Mouse (Mus musculus) thymus, postnatal 36 days (tissue): ENCODE measurements around the gene Hba-a1.
A peak's percentile ranks its signal among the peaks of the same experiment; 100 is the strongest.
"Not testable (repeated sequence)": the region's sequence is repeated elsewhere in the genome, so short reads cannot be mapped to it uniquely, and the experiment has no call there.

ENCODE experiments used
- DNase-seq, 2 experiments: peaks; one replicate each; pipeline ENCODE4 v3.0.0; 2022; ENCODE audit warnings: mixed read lengths in 2 of 2

Hba-a1 gene

DNA sequence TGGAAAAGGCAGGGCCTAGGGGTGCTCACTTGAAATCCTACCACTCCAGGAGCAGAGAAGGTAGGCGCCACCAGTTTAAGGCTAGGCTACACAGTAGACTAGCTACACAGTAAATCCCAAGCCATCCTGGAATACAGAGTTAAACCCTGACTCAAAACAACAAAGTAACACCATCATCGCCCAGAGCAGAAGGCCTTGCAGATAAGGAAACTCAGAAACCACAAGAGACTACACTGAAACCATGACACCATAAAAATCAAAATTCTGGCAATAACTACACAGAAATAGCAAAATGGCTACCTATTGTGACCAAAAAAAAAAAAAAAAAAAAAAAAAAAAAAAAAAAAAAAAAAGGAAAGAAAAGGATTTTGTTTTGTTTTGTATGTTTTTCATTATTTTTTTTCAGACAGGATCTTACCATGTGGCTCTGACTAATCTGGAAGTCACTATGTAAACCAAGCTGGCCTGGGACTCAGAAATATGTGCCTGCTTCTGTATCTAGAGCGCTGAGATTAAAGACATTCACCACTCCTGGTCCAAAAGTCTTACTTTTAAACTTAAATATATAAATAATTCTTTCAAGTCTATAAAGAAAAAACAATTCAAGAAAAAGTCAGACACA is 18.1 kb upstream of the Hba-a1 start:
- DNase-seq: no peak

DNA sequence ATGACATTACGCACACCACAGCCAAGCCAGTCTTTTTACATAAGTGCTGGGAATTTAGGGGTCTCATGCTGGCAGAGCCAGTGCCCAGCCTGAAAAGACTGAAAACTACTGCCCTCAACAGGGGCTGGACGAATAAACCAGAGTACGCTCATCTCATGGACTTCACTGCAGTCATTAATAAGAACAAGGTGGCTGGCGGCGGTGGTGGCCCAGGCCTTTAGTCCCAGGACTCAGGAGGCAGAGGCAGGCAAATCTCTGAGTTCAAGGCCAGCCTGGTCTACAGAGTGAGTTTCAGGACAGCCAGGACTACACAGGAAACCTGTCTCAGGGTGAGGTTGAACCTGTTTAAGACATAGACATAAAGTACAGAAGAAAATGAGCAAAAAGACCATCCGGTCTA is 17.1 kb upstream of the Hba-a1 start:
- DNase-seq: no peak

DNA sequence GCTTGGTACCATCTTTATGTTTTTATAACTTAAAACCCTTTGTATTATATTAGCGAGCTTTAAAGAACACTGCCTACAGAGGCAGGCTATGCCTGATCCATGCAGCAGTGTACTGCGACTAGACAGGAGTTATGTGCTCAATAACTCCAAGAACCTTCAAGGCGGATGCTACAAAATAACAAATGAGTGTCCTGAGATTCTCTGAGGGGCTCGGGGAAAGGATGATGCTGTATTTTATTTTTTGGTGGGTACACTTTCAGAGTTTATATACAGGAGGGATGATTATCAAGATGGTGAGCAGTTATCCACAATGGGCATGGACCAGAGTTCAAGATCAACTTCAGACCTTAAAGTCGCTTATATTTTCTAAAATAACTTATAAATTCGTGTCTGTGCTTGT is 16.5 kb upstream of the Hba-a1 start:
- DNase-seq: no peak

DNA sequence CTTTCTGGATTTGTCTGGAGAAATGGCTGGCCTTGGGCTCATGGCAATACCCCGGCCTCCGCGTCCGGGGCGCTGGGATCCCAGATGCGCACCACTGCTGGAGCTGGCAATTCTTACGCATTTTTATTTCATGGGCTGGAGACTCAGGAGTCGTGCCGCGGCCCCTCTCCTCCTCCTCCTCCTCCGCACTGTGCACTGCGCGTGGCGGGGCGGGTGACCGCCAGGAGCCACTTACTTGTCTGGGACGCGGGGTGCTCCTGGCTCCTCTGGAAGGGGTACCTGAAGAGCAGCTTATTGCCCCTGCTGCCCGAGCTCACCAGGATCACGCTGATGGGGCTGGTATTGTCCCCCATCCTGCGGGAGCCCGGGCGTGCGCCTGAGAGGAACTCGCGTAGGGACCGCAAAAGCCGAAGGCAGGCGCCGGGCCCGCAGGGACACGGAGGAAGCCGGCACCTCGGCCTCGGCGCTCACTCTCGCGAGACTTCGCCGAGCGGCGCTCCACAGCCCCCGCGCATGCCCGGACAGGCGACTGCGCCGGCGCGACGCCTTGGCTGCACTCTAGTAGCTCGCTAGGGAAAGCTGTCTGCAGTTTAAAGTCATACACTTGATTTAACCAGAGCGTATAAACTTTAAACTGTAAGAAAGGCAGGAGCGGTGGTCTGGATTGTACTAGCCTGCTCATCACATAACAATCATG is 16.0 kb upstream of the Hba-a1 start, which contains the start of gene Nprl3:
Gene Nprl3 (minus strand): TSS at position 520 of the 697 bp plus-strand sequence.
- DNase-seq: peak; percentile 96 to 97

DNA sequence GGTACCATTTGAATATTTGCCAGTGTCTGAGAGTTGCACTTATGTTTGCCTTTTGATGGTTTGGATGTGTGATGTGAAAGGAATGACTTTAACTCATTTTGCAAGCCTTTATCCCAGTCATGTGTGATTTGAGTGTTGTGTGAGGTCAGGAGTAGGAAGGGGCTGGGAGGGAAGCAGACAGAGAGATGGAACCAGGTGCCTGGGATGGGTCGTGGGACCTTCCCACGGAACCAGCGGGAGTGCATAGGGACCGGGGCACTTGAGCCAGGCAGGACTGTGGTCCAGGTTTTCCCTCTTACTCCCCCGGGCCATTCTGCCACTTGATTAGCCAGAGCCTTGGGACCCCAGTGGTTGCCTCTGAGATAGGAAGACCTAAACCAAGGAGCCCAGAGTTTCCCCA is 15.3 kb upstream of the Hba-a1 start:
- DNase-seq: peak; percentile 4 to 24

DNA sequence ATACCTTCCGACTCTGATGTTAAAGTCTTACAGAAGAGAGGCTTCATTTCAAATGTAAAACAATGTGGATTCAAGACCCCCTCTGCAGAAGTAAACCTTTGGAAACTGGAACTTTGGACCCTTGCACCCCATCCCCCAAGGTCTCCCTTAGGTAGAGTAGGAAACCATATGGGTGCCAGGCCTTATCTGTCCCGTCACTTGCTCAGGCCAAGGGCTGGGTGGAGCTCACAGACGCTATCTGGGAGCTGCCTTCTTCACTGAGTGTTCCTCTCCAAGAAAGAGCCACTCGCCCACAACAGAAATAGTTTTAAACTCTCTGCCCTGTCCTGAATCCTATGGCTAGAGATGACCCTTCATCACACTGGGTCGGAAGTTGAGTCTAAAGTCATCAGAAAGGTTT is 14.4 kb upstream of the Hba-a1 start:
- DNase-seq: no peak

DNA sequence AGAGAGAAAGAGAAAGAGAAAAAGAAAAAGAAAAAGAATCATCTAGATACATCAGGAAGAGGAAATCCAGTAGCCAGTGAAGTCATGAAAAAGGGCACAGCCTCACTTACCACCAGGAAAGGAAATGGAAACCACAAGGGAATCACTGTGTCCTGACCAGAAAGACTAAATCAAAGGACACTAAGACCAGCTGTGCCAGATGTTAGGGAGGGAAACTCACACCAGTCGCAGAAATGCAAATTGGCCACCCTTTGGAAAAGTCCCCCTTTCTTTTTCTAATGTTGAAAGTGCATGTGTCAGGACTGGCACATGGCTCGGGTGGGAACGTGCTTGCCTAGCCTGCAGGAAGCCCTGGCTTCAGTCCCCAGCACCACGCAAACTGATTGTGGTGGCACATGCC is 12.1 kb upstream of the Hba-a1 start:
- no peak for DNase-seq

DNA sequence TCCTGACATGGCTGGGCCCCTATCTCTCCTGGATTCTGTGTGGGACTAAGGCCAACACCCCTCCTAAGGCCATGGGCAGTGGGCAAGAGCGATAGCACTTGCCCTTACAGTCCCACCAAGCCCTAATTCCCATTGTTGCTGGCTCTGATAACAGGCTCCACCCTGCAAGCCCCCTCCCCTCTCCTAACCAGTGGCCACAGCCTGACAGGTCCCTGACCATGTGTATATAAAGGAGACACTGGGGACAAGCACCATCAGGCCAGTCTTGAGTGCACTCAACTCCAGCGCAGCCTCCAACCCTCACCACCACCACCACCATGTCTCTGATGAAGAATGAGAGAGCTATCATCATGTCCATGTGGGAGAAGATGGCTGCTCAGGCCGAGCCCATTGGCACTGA is 7.0 kb upstream of the Hba-a1 start, which contains the start of gene Hba-x:
Gene Hba-x (plus strand): TSS at position 54 of the 400 bp plus-strand sequence.
- DNase-seq: no peak

DNA sequence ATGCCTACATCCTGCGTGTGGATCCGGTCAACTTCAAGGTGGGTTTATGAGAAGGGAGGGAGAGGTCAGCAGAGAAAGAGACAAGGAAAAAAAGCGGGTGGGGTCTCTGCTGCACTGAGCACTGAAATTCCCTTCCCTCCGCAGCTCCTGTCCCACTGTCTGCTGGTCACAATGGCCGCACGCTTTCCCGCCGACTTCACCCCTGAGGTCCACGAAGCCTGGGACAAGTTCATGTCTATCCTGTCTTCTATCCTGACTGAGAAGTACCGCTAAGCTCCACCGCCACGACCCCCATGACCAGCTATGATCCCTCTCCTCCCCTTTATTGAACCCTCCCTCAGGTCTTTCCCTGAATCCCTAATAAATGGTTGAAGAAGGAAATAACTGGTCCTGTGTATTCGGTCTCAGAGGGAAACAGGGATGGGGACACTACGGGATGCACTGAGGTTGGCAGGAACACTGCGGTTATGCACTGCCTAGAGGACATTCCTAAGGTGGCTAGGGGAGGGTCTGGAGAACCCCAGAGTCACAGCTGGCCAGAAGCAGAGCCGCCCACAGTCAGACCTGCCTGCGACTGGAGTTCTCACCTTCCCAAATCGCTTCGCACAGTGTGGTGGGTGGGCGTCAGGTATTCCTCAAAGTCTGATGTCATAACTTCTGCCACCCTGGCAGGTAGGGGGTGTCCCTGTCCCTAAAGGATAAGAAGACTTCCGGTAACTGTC is 5.4 kb upstream of the Hba-a1 start:
- DNase-seq: no peak

DNA sequence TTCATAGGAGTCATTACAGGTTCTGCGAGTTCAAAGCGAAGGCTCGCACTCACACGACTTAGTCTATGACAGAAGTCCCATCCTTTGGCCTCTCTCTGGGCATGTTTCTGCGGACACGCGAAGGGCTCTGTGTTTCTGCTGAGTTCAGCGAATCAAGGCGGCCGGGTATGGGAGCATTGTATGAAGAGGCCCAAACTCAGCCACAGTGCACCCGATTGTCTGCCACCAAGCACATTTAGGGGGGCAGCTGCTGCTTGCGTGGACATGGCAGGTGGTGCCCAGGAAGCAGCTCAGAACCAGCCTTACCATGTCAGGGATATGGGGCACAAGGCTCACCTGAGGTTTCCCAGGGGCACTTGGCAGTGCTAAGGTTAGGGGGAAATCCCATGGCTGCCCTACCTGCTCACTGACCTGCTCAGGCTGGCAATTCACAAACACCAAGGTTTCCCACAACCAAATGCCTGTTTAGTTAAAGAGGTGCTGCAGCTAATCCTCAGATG is 4.8 kb upstream of the Hba-a1 start:
- no peak for DNase-seq

DNA sequence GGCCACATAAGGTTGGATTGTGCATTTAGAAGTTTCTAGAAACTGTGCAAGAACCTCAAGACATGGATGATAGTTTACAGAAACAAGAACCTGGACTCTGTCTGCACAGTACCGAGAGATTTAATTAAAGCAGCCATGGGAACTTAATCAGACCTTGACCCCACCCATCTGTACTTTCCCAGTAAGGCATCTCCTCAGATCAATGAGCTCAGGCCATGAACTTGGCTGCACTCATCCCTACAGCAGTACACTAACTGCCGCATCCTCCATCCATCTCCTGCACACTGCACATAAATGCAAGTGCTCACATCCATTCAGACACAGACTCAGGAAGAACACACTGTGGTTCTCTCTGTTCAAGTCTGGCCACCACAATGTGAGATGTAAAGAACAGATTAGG is 2.7 kb upstream of the Hba-a1 start:
- DNase-seq: no peak

DNA sequence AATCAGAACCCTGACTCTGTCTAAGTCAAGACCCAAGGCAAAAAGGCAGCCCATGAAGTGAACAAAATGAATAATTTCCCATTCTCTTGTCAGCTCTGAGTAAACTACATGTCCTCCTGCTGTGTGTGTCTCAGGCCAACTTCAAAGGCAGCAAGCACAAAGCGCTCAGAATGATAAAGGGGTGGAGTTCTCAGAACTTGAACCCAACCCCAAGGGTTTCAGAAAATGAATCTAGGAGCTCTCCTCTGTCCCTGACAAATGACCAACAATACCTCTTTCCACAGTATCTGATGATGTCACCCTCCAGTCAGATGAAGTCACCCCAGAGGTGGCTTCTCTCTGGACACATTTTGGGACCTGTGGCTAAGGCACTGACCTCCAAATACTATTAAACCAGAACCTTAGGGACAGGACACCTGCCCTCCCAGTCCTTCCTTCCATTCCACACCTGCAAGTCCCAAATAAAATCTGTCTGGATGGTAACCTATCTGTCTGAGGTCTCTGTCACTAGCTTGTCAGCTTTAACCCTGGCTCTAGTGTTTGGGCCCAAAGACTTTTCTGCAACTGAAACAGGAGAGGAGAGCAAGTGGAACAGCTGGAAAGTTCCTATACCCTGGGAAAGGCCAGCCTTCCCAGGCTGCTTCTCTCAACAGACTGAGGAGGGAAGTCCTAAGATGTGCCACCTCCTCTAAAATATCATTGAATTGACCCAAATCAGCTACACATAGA is 1.7 kb upstream of the Hba-a1 start:
- no peak for DNase-seq

DNA sequence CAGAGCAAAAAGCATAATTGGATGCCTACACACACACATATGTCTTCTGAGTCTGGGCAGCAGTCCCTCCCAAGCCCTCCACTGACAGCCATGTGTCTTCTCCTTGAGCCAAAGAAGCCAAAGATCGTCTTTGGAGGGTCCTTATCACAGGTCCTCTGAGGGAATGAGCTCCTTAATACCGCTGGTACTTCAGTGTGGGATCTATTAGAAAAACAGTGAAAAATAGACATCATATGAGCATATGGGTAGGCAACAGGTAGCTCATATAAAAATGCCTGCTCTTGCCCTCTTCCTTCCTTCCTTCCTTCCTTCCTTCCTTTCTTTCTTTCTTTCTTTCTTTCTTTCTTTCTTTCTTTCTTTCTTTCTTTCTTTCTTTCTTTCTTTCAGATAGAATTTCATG is 1.3 kb downstream of the Hba-a1 start:
- DNase-seq: not testable (repeated sequence)

DNA sequence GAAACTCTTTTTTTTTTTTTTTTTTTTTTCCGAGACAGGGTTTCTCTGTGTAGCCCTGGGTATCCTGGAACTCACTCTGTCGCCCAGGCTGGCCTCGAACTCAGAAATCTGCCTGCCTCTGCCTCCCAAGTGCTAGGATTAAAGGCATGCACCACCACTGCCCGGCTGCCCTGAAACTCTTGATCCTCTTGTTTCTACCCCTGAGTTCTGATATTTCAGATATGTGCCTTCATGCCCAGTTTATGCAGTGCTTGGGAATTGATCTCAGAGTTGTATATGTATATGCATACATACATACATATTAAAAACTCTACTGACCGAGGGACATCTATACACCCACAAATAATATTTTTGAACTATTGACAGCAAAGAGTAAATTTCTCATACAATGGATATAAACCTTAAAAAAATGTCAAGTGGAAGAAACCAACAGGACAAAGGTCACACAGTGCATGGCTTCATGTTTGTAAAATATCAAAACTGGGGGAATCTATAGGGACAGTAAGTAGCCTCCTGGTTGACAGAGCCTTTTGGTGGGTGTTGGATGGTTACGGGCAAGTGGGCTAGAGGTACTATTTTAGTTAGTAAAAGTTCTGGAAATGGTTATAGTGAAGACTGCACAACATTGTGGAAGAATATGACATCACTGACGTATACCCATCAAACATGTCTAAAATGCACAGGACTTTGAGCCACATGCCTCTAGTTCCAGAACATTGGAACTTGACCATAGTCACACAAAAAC is 1.9 kb downstream of the Hba-a1 start:
- no peak for DNase-seq

DNA sequence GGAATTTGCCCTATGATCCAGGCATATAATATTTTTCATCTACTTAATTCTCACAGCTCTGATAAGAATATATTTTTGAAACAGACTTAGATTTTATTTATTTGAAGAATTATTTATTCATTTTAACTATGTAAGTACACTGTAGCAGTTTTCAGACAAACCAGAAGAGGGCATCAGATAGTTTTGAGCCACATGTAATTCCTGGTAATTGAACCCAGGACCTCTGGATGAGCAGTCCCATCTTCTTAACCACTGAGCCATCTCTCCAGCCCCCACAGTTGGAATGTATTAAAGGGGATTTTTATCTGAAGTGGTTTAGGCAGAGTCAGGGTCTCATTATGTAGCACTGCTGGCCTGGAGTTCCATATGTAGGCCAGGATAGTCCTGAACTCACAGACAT is 2.6 kb downstream of the Hba-a1 start:
- not testable (repeated sequence) for DNase-seq

DNA sequence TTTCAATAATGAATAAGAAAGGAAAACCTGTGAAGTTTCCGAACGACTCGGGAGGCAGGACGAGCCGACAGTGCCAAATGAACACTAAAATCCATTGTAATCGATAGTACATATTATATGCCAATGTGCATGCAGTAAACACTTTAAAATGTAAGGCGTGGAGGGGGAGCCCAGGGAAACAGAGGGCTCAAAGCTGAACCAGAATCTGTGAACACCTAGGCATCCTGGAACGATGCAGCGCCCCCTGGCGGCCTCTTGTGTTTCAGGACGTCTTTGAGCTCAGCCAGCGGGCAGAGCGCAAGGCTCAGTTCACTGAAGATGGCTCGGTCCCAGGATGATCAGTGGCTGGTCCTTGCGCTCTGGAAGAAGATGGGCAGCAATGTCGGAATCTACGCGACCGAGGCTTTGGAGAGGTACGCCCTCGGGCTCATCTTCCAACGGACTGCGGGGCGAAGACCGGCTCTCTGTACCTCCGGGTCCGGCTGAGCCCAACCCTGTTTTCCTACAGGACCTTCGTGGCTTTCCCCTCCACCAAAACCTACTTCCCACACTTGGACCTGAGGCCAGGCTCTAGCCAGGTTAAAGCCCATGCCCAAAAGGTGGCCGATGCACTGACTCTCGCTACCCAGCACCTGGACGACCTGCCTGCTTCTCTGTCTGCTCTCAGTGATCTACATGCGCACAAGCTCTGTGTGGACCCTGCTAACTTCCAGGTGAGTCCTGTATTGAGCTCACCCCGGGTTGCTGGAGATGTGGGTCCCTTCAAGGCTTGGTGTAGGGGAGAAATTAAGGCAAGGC is 3.6 kb downstream of the Hba-a1 start, which contains the start of gene Hbq1b:
Gene Hbq1b (plus strand): TSS at position 271 of the 798 bp plus-strand sequence.
- peak; percentile 71 to 72 for DNase-seq

DNA sequence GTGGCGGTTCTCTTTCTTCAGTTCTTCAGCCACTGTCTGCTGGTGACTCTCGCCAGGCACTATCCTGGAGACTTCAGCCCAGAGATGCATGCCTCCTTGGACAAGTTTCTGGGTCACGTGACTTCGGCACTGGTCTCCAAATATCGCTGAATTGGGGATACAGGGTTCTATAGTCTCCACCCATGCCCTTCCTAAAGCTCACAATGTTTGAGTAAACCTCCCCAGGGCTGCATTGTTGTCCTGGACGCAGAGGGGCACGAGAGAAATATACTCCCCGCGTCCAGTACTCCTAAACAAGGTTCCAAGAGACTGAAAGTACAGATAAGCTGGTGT is 4.1 kb downstream of the Hba-a1 start:
- DNase-seq: no peak

DNA sequence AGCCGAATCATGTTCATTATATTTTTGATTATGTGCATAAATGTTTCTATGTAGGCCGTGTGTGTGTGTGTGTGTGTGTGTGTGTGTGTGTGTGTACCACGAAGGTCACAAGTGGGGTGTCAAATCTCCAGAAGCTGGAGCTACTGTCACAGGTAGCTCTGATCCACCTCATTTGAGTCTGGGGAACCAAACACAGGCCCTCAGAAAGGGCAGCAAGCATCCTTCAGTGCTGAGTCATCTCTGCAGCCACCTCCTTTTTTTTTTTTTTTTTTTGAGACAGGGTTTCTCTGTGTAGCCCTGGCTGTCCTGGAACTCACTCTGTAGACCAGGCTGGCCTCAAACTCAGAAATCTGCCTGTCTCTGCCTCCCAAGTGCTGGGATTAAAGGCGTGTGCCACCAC is 9.5 kb downstream of the Hba-a1 start:
- DNase-seq: not testable (repeated sequence)

DNA sequence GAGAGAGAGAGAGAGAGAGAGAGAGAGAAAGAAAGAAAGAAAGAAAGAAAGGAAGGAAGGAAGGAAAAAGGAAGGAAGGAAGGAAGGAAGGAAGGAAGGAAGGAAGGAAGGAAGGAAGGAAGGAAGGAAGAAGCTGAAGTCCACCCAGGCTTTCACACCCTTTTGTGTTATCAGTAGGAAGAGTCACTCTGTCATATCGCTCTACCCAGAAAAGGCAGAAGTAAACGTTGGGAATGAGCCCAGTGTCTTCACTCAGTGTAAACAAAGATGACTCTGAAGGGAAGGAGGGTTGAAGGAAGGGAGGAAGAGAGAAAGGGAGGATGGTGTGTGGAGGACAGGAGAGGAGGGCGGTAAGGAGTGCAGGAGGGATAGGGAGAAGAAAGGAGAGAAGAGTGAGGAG is 10.2 kb downstream of the Hba-a1 start:
- DNase-seq: not testable (repeated sequence)

DNA sequence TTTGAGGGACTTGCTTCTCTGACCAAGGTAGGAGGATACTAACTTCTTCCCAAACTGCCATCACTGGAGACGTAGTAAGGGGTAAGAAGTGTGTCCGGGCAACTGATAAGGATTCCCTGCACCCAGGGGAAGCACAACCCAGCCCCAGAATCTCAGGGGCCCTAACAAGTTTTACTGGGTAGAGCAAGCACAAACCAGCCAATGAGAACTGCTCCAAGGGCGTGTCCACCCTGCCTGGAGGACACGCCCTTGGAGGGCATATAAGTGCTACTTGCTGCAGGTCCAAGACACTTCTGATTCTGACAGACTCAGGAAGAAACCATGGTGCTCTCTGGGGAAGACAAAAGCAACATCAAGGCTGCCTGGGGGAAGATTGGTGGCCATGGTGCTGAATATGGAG is 12.9 kb downstream of the Hba-a1 start, which contains the start of gene Hba-a2:
Gene Hba-a2 (plus strand): TSS at position 287 of the 400 bp plus-strand sequence.
- DNase-seq: not testable (repeated sequence)

DNA sequence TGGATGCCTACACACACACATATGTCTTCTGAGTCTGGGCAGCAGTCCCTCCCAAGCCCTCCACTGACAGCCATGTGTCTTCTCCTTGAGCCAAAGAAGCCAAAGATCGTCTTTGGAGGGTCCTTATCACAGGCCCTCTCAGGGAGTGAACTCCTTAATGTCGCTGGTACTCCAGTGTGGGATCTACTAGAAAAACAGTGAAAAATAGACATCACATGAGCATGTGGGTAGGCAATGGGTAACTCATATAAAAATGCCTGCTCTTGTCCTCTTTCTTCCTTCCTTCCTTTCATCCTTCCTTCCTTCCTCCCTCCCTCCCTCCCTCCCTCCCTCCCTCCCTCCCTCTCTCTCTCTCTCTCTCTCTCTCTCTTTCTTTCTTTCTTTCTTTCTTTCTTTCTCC is 14.1 kb downstream of the Hba-a1 start:
- DNase-seq: not testable (repeated sequence)
